Mouse (Mus musculus) adrenal gland, postnatal 25 days (tissue): ENCODE measurements around the gene Rasgrp4. TPM values are rescaled to one million over a fixed set of nuclear protein-coding genes. Genes with fewer than 3 reads are reported as not detected.
"Not testable (repeated sequence)": the region's sequence is repeated elsewhere in the genome, so short reads cannot be mapped to it uniquely, and the experiment has no call there.

Experiments
- DNase-seq: peaks from one replicate; pipeline ENCODE4 v3.0.0; 2021; ENCODE audit warnings: mixed read lengths
- total RNA-seq: library from RNA; stranded (reverse); gene quantifications from 2 replicates; pipeline ENCODE4 v1.2.3, GENCODE M21; 2021

Gene Rasgrp4
- total RNA-seq, 1 experiment from 2014 or later, result 1.7 TPM

- no peak for DNase-seq
These were observed 43.5 kb downstream of the Rasgrp4 start for GRCm38 (mm10) chr7:29178106-29178505.

- no peak for DNase-seq
These were observed 44.7 kb downstream of the Rasgrp4 start for GRCm38 (mm10) chr7:29179323-29179722.

GRCm38 (mm10) chr7:29180077-29180853, 45.6 kb downstream of the Rasgrp4 start, which contains the start of gene Psmd8:
Gene Psmd8 (minus strand): TSS chr7:29180701.
- peak; percentile 95 for DNase-seq

GRCm38 (mm10) chr7:29180854-29181236, 46.2 kb downstream of the Rasgrp4 start:
- no peak for DNase-seq

GRCm38 (mm10) chr7:29181323-29181722, 46.7 kb downstream of the Rasgrp4 start:
- DNase-seq, result not testable (repeated sequence)

- DNase-seq, result not testable (repeated sequence)
These were observed 59.6 kb downstream of the Rasgrp4 start for GRCm38 (mm10) chr7:29194230-29194629.

GRCm38 (mm10) chr7:29202577-29202976, 67.9 kb downstream of the Rasgrp4 start:
- DNase-seq, result no peak

Other genes starting within 250 kb of the Rasgrp4 start
- gene Actn4, start 172.5 kb upstream of the Rasgrp4 start, total RNA-seq, result 204 and 206 TPM in 2 replicates
- 222 and 254 TPM in 2 replicates for gene Eif3k, start 153.0 kb upstream of the Rasgrp4 start, total RNA-seq
- 1.1 and 1.4 TPM in 2 replicates for gene Map4k1, start 152.8 kb upstream of the Rasgrp4 start, total RNA-seq
- gene Ryr1, start 9.7 kb upstream of the Rasgrp4 start, total RNA-seq, result 0.14 and 0.18 TPM in 2 replicates
- 14.4 and 15.7 TPM in 2 replicates for gene Fam98c, start 21.4 kb downstream of the Rasgrp4 start, total RNA-seq
- 1.3 and 1.4 TPM in 2 replicates for gene Ggn, start 35.4 kb downstream of the Rasgrp4 start, total RNA-seq
- 7.4 and 11.0 TPM in 2 replicates for gene Spred3, start 35.6 kb downstream of the Rasgrp4 start, total RNA-seq
- gene Psmd8, start 45.9 kb downstream of the Rasgrp4 start, total RNA-seq, result 176 and 192 TPM in 2 replicates
- gene Catsperg1, start 79.2 kb downstream of the Rasgrp4 start, total RNA-seq, result 0.67 and 2.8 TPM in 2 replicates
- 1.1 and 1.6 TPM in 2 replicates for gene Kcnk6, start 97.7 kb downstream of the Rasgrp4 start, total RNA-seq
- 43.6 and 49.3 TPM in 2 replicates for gene Yif1b, start 103.5 kb downstream of the Rasgrp4 start, total RNA-seq
- gene 2200002D01Rik, start 113.6 kb downstream of the Rasgrp4 start, total RNA-seq, result 0.86 and 2.0 TPM in 2 replicates
- 23.0 and 36.9 TPM in 2 replicates for gene Spint2, start 147.1 kb downstream of the Rasgrp4 start, total RNA-seq
- gene Ppp1r14a, start 154.5 kb downstream of the Rasgrp4 start, total RNA-seq, result 5.5 and 6.7 TPM in 2 replicates
- 0.95 and 1.6 TPM in 2 replicates for gene Dpf1, start 169.1 kb downstream of the Rasgrp4 start, total RNA-seq